Mouse (Mus musculus) embryonic facial prominence, embryonic 15.5 days (tissue): ENCODE measurements around the gene Ldlrad3. TPM values are rescaled to one million over a fixed set of nuclear protein-coding genes. Genes with fewer than 3 reads are reported as not detected.

Experiments used
- ATAC-seq: fragments of 200-750 bp; cut with Nextera tagmentation; 2 replicates; pipeline ENCODE4 v1.8.0; 2017; ENCODE audit warnings: low read depth, moderate TSS enrichment; ENCODE audit not compliant: insufficient number of reproducible peaks, low FRiP score, low TSS enrichment
- H3K27ac ChIP-seq: fragments of 300-500 bp; sonication (generic); replicated peaks from 2 replicates; pipeline ENCODE4 v1.5.1; 2015; ENCODE audit warnings: mild to moderate bottlenecking, inconsistent platforms
- H3K27me3 ChIP-seq: fragments of 300-500 bp; sonication (generic); 2 replicates; pipeline ENCODE4 v1.6.1; 2015; ENCODE audit warnings: inconsistent platforms
- H3K36me3 ChIP-seq: fragments of 300-500 bp; sonication (generic); 2 replicates; pipeline ENCODE4 v1.6.1; 2015; ENCODE audit warnings: mild to moderate bottlenecking, inconsistent platforms
- H3K4me1 ChIP-seq: fragments of 300-500 bp; sonication (generic); 2 replicates; pipeline ENCODE4 v1.6.1; 2015; ENCODE audit warnings: inconsistent platforms
- H3K4me2 ChIP-seq: fragments of 300-500 bp; sonication (generic); replicated peaks from 2 replicates; pipeline ENCODE4 v1.6.1; 2015; ENCODE audit warnings: mild to moderate bottlenecking, inconsistent platforms
- H3K4me3 ChIP-seq: fragments of 300-500 bp; sonication (generic); replicated peaks from 2 replicates; pipeline ENCODE4 v1.5.1; 2015; ENCODE audit warnings: mild to moderate bottlenecking, inconsistent platforms
- H3K9ac ChIP-seq: fragments of 300-500 bp; sonication (generic); 2 replicates; pipeline ENCODE4 v1.6.1; 2015; ENCODE audit warnings: inconsistent platforms
- H3K9me3 ChIP-seq: fragments of 300-500 bp; sonication (generic); replicated peaks from 2 replicates; pipeline ENCODE4 v1.6.1; 2016; ENCODE audit warnings: inconsistent platforms
- WGBS: fragments of 180-500 bp; shearing (Covaris S2); methylation state at CpG from one replicate; pipeline ENCODE4 v1.1.7; 2015; 5-methylcytosine and 5-hydroxymethylcytosine counted together
- polyA plus RNA-seq: library from polyadenylated mRNA; unstranded; fragments of >200 nt; fragmentation: Nextera tagmentation; extraction: Ambion mirVana; gene quantifications from 2 replicates; pipeline ENCODE4 v1.2.1, GENCODE M21; 2015

The Ldlrad3 gene
- polyA plus RNA-seq, 1 experiment from 2014 or later: 59.9 TPM

- WGBS: 90% methylated on average over 3 of the region's 3 CpGs
- peaks cover 12% of the 10 kb centered on the region; the same call in 1 of the 2 replicates for H3K36me3 ChIP-seq
- H3K4me2 ChIP-seq: no peak overlapping the region
- H3K9me3 ChIP-seq: no peaks in the 10 kb centered on the region
- H3K27ac ChIP-seq: no peak overlapping the region
- no peak overlapping the region for H3K4me3 ChIP-seq
- H3K27me3 ChIP-seq: no peaks in the 10 kb centered on the region
- no peak for ATAC-seq
- no peak overlapping the region for H3K9ac ChIP-seq
- peaks cover 55% of the 10 kb centered on the region for H3K4me1 ChIP-seq
These were observed 72.4 kb downstream of the Ldlrad3 start for GRCm38 (mm10) chr2:102113801-102114200.

- Histone ChIP-seq H3K4me3 (no peak overlapping the region), H3K27ac (no peak overlapping the region), H3K9ac (no peak overlapping the region), H3K27me3 (no peaks in the 10 kb centered on the region), H3K9me3 (no peaks in the 10 kb centered on the region), H3K36me3 (peaks cover 12% of the 10 kb centered on the region; the same call in 1 of the 2 replicates), H3K4me1 (peaks cover 50% of the 10 kb centered on the region), H3K4me2 (no peak overlapping the region)
- no peak for ATAC-seq
- 71% methylated on average over 12 of the region's 12 CpGs for WGBS
These were observed 72.9 kb downstream of the Ldlrad3 start for GRCm38 (mm10) chr2:102113323-102113722.

DNA sequence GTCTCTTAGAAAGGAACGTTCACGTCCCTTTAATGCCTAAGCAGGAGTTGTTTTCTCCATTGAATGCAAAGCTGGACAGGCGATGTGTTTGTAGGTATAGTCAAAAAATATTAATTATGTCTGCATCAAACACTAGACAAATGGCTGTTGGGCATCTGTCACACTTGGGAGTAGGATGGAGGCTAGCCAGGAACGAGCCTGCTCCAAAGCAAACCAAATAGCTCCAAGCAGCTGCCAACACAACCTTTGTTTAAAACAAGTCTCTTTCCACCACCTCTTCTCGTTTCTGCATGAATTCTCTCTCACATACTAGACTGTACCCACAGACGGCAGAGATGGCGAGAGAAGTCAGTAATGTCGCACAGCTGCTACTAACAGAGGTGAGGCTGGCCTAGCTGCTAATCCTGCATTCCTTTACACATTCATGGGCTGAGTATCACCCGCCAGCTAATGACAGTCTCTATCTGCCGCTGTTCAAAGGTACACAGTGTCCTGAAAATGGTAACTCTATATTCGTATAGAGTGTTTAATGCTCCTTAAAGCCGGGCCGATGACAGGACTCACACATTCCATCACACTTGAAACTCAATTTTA, 74.2 kb downstream of the Ldlrad3 start:
- ATAC-seq: no peak
- H3K4me3 ChIP-seq: no peak overlapping the region
- peaks cover 12% of the 10 kb centered on the region; the same call in 1 of the 2 replicates for H3K36me3 ChIP-seq
- H3K9ac ChIP-seq: no peak overlapping the region
- no peaks in the 10 kb centered on the region for H3K27me3 ChIP-seq
- H3K27ac ChIP-seq: no peak overlapping the region; the same call in 1 of the 2 replicates
- H3K4me2 ChIP-seq: no peak overlapping the region
- peaks cover 40% of the 10 kb centered on the region for H3K4me1 ChIP-seq
- H3K9me3 ChIP-seq: no peaks in the 10 kb centered on the region
- 66% methylated on average over 13 of the region's 13 CpGs for WGBS

GRCm38 (mm10) chr2:102110306-102110705, 75.9 kb downstream of the Ldlrad3 start:
- ATAC-seq: no peak
- Histone ChIP-seq H3K4me3 (no peak overlapping the region), H3K9me3 (no peaks in the 10 kb centered on the region), H3K36me3 (peaks cover 12% of the 10 kb centered on the region; the same call in 1 of the 2 replicates), H3K27me3 (no peaks in the 10 kb centered on the region), H3K4me1 (peaks cover 38% of the 10 kb centered on the region), H3K27ac (no peak overlapping the region), H3K4me2 (no peak overlapping the region), H3K9ac (no peak overlapping the region)
- 85% methylated on average over 2 of the region's 2 CpGs for WGBS

- Histone ChIP-seq H3K9ac (no peak overlapping the region), H3K9me3 (no peaks in the 10 kb centered on the region), H3K4me1 (peaks cover 15% of the 10 kb centered on the region), H3K36me3 (peaks cover 9% of the 10 kb centered on the region; the same call in 1 of the 2 replicates), H3K27me3 (no peaks in the 10 kb centered on the region), H3K4me3 (no peak overlapping the region), H3K4me2 (no peak overlapping the region), H3K27ac (0 out of 2 replicates have a peak overlapping the region, but pooled peaks have one; percentile 11)
- 61% methylated on average over 6 of the region's 6 CpGs for WGBS
- no peak for ATAC-seq
These were observed 78.9 kb downstream of the Ldlrad3 start for GRCm38 (mm10) chr2:102107280-102107679.

DNA sequence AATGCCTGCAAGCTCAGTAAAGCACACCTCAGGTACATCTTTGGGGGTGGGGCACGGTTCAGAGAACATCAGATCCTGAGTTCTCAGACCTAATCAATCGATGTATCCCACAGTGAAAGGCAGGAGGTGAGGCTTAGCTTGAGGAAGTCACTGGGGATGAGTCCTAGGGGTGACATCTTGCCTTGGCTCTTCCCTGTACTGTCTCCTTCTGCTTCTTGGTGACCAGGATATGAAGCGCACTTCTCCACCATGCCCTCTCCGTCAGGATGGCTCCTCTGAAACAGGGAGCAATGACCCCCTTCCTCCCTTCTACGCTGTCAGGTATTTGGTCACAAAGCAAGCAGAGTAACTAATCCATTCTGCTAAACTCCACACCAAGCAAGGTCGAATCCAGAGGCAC, 79.5 kb downstream of the Ldlrad3 start:
- Histone ChIP-seq H3K36me3 (peaks cover 9% of the 10 kb centered on the region; the same call in 1 of the 2 replicates), H3K4me2 (no peak overlapping the region), H3K9ac (no peak overlapping the region), H3K4me3 (no peak overlapping the region), H3K27me3 (no peaks in the 10 kb centered on the region), H3K9me3 (no peaks in the 10 kb centered on the region), H3K4me1 (peaks cover 12% of the 10 kb centered on the region), H3K27ac (no peak overlapping the region)
- no peak for ATAC-seq
- 89% methylated on average over 6 of the region's 6 CpGs for WGBS

DNA sequence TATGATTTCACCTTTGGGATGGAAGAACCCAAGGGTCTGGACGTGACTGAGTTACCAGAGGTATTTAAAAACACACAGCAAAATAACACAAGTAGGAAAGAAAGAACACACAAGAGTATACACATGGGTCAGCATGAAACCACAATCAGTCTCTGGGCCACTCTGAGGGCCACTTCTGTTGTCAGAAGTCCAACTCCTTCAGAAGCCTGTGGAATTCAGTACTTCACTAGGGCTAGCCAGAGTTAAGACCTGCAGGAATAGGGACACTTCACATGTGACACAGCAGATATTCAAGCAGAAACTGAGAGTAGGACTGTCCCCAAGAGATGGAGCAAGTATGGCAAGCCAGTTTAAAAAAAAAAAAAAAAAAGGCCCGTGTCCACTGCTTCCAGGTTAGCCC, 80.7 kb downstream of the Ldlrad3 start:
- H3K9ac ChIP-seq: no peak overlapping the region
- no peak overlapping the region for H3K4me3 ChIP-seq
- WGBS: 74% methylated on average over 2 of the region's 2 CpGs
- no peaks in the 10 kb centered on the region for H3K27me3 ChIP-seq
- H3K27ac ChIP-seq: no peak overlapping the region
- H3K4me2 ChIP-seq: no peak overlapping the region
- no peak for ATAC-seq
- H3K36me3 ChIP-seq: peaks cover 3% of the 10 kb centered on the region; the same call in 1 of the 2 replicates
- H3K4me1 ChIP-seq: peaks cover 12% of the 10 kb centered on the region
- H3K9me3 ChIP-seq: no peaks in the 10 kb centered on the region

GRCm38 (mm10) chr2:102103955-102104354, 82.2 kb downstream of the Ldlrad3 start:
- Histone ChIP-seq H3K27ac (no peak overlapping the region), H3K9ac (no peak overlapping the region), H3K4me1 (peaks cover 12% of the 10 kb centered on the region), H3K36me3 (no peaks in the 10 kb centered on the region), H3K9me3 (no peaks in the 10 kb centered on the region), H3K27me3 (no peaks in the 10 kb centered on the region), H3K4me2 (no peak overlapping the region), H3K4me3 (no peak overlapping the region)
- no peak for ATAC-seq
- 85% methylated on average over 12 of the region's 12 CpGs for WGBS

DNA sequence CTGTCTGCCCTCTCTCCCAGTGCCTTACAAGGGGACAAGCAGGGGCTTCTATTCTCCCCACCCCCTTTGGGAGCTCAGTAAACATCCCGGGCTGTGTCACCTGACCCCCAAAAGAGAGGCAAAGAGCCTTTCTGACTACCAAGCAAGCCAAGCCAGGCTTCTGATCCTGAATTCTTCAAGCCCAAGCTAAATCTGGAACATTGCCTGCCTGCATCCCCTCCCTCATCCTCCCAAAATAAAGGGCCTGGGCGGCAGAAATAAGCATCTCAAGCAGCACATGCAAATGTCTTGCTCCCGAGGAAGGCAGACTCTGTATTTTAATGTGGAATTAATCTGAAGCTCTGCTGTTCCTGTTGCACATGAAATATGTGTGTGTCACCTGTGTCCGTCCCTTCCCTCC, 85.7 kb downstream of the Ldlrad3 start:
- H3K9me3 ChIP-seq: no peaks in the 10 kb centered on the region
- no peak overlapping the region for H3K9ac ChIP-seq
- 58% methylated on average over 4 of the region's 4 CpGs for WGBS
- no peaks in the 10 kb centered on the region for H3K27me3 ChIP-seq
- ATAC-seq: no peak
- no peaks in the 10 kb centered on the region for H3K36me3 ChIP-seq
- H3K4me1 ChIP-seq: peaks cover 12% of the 10 kb centered on the region; the same call in 1 of the 2 replicates
- no peak overlapping the region for H3K27ac ChIP-seq
- H3K4me2 ChIP-seq: no peak overlapping the region
- H3K4me3 ChIP-seq: no peak overlapping the region

GRCm38 (mm10) chr2:102099702-102100450, 86.3 kb downstream of the Ldlrad3 start:
- Histone ChIP-seq H3K4me2 (no peak overlapping the region), H3K36me3 (no peaks in the 10 kb centered on the region), H3K27me3 (no peaks in the 10 kb centered on the region), H3K9ac (no peak overlapping the region), H3K4me1 (peaks cover 18% of the 10 kb centered on the region), H3K4me3 (no peak overlapping the region), H3K27ac (no peak overlapping the region), H3K9me3 (no peaks in the 10 kb centered on the region)
- 78% methylated on average over 14 of the region's 14 CpGs for WGBS
- ATAC-seq: no peak

DNA sequence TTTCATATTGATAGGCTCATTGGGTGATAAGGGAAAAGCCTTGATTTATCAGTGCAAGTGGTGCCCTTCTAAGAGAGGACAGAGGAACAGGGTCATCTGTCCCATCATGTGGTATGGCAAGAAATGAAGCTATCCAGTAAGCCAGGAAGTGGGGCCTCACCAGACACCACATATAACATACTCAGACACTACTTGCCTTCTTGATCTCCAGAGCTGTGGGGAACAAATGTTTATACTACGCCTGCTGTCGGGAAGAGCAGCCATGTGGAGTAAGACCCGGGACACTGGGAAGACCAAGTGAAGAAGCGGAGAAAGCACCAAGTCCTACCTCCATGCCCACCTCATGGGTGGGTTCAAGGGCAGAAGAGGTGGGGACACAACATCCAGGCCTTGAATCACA, 86.9 kb downstream of the Ldlrad3 start:
- H3K4me3 ChIP-seq: no peak overlapping the region
- no peaks in the 10 kb centered on the region for H3K27me3 ChIP-seq
- no peaks in the 10 kb centered on the region for H3K9me3 ChIP-seq
- H3K4me1 ChIP-seq: peaks cover 24% of the 10 kb centered on the region
- 91% methylated on average over 4 of the region's 4 CpGs for WGBS
- H3K36me3 ChIP-seq: no peaks in the 10 kb centered on the region
- no peak for ATAC-seq
- no peak overlapping the region for H3K9ac ChIP-seq
- no peak overlapping the region for H3K27ac ChIP-seq
- H3K4me2 ChIP-seq: no peak overlapping the region
